Mouse (Mus musculus) small intestine, adult 2 months (tissue): ENCODE results near the gene Hnrnph3.

Experiments
- CTCF ChIP-seq: fragments of 200-500 bp; IDR thresholded peaks from 2 replicates; pipeline ENCODE4 v1.5.1; 2012; ENCODE audit warnings: low read depth, mild to moderate bottlenecking, control low read depth, inconsistent platforms, low read length, moderate library complexity, mixed read lengths; ENCODE audit not compliant: insufficient replicate concordance, insufficient read length; ENCODE audit errors: extremely low read depth
- POLR2A ChIP-seq: fragments of 200-500 bp; IDR thresholded peaks from 2 replicates; pipeline ENCODE4 v1.6.1; 2012; ENCODE audit warnings: low read depth, mild to moderate bottlenecking, control low read depth, inconsistent platforms, low read length, moderate library complexity

DNA sequence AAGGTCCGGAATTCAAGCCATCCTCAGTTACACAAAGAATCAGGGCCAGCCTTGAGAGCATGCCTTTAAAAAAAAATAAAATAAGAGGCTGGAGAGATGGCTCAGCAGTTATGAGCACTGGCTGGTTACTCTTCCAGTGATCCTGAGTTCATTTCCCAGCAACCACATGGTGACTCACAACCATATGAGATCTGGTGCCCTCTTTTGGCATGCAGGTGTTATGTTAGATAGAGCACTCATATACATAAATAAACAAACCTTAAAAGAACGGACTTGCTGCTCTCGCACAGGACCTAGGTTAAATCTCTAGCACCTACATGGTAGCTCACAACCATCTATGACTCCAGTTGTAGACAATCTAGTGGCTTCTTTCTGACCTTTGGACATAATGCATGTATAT is 15.8 kb downstream of the Hnrnph3 start:
- TF ChIP-seq CTCF (no peak), POLR2A (no peak)
